ENCODE assay signal across 23 mouse cellular contexts in genomic region chr1:21252566-21253302, GRCm38 (mm10). TPM values are rescaled to one million over a fixed set of nuclear protein-coding genes. Genes with fewer than 3 reads are reported as not detected.
DNase-seq lines count a peak whose midpoint lies in the region; ATAC-seq and TF ChIP-seq lines count a peak whose summit lies in the region.
"Had no signal": no experiment of that assay in that cellular context is flagged by ENCODE, and none has a peak within 500 bp of the region (broad histone marks: within the 10 kb centered on the region; RNA-seq: fewer than 3 reads in every experiment).

No protein-coding gene starts in this region.

- no peak for TF ChIP-seq CTCF in liver, adult 2 months (IDR thresholded peaks at IDR 0.05; ENCODE audit: low read depth, low read length)
- TF ChIP-seq CTCF in midbrain, postnatal 0 days (IDR thresholded peaks at IDR 0.05), result no peak

- no peak overlapping the region for H3K4me3 ChIP-seq in liver, adult 2 months (ENCODE audit: insufficient read depth, low read depth, low read length)
- no peak overlapping the region for H3K4me3 ChIP-seq in liver, embryonic 12.5 days
- H3K4me3 ChIP-seq in midbrain, embryonic 10.5 days, result no peak overlapping the region
- no peak overlapping the region for H3K4me3 ChIP-seq in midbrain, postnatal 0 days (ENCODE audit: low read depth, low read length)
- H3K4me3 ChIP-seq: embryonic facial prominence, embryonic 10.5 days; embryonic facial prominence, embryonic 15.5 days; forebrain, embryonic 12.5 days; liver, embryonic 15.5 days; midbrain, embryonic 12.5 days; neural tube, embryonic 13.5 days had no signal

- no peaks in the 10 kb centered on the region for H3K9me3 ChIP-seq in liver, embryonic 12.5 days (replicated peaks)
- H3K9me3 ChIP-seq in midbrain, embryonic 10.5 days (replicated peaks), result no peaks in the 10 kb centered on the region
- no peaks in the 10 kb centered on the region for H3K9me3 ChIP-seq in midbrain, postnatal 0 days (ENCODE audit: low read length)
- H3K9me3 ChIP-seq: embryonic facial prominence, embryonic 10.5 days; embryonic facial prominence, embryonic 15.5 days; forebrain, embryonic 12.5 days; liver, embryonic 15.5 days; midbrain, embryonic 12.5 days; neural tube, embryonic 13.5 days had no signal

- no peaks in the 10 kb centered on the region for H3K27me3 ChIP-seq in liver, adult 2 months (ENCODE audit: control insufficient read depth, insufficient read depth, low read length)
- no peaks in the 10 kb centered on the region for H3K27me3 ChIP-seq in liver, embryonic 12.5 days (replicated peaks)
- no peaks in the 10 kb centered on the region for H3K27me3 ChIP-seq in midbrain, embryonic 10.5 days (ENCODE audit: low read depth, poor library complexity, severe bottlenecking)
- no peaks in the 10 kb centered on the region for H3K27me3 ChIP-seq in midbrain, postnatal 0 days (ENCODE audit: insufficient read depth, low read length)
- H3K27me3 ChIP-seq: embryonic facial prominence, embryonic 15.5 days; forebrain, embryonic 12.5 days; liver, embryonic 15.5 days; midbrain, embryonic 12.5 days; neural tube, embryonic 13.5 days had no signal

- 0 out of 2 replicates have a peak, but pooled peaks have one; percentile 21 for TF ChIP-seq POLR2A in liver, adult 2 months (IDR thresholded peaks at IDR 0.05; ENCODE audit: extremely low read depth, insufficient read depth, low read length)

- H3K36me3 ChIP-seq in liver, adult 2 months (ENCODE audit: control insufficient read depth, insufficient read depth, low read length), result peaks cover 65% of the 10 kb centered on the region
- H3K36me3 ChIP-seq in liver, embryonic 12.5 days, result no peaks in the 10 kb centered on the region
- H3K36me3 ChIP-seq in midbrain, embryonic 10.5 days, result no peaks in the 10 kb centered on the region
- peaks cover 6% of the 10 kb centered on the region; the same call in 1 of the 2 replicates for H3K36me3 ChIP-seq in midbrain, postnatal 0 days (ENCODE audit: insufficient read depth, low read length)
- H3K36me3 ChIP-seq: embryonic facial prominence, embryonic 10.5 days; embryonic facial prominence, embryonic 15.5 days; forebrain, embryonic 12.5 days; liver, embryonic 15.5 days; midbrain, embryonic 12.5 days; neural tube, embryonic 13.5 days had no signal

- H3K9ac ChIP-seq in liver, adult 2 months (ENCODE audit: low read depth, low read length), result peak overlapping the region; percentile 1; the same call in 1 of the 2 replicates
- no peak overlapping the region for H3K9ac ChIP-seq in liver, embryonic 12.5 days
- no peak overlapping the region for H3K9ac ChIP-seq in midbrain, postnatal 0 days (replicated peaks; ENCODE audit: low read length, poor library complexity, severe bottlenecking)
- H3K9ac ChIP-seq: embryonic facial prominence, embryonic 15.5 days; forebrain, embryonic 12.5 days; forebrain, postnatal 0 days; liver, embryonic 15.5 days; midbrain, embryonic 12.5 days; neural tube, embryonic 13.5 days had no signal

- ATAC-seq in liver, embryonic 12.5 days, result no peak
- ATAC-seq in midbrain, postnatal 0 days (ENCODE audit: low FRiP score), result no peak
- ATAC-seq: forebrain, postnatal 0 days; hindbrain, embryonic 16.5 days had no signal

- no peaks in the 10 kb centered on the region for H3K79me2 ChIP-seq in liver, adult 2 months (ENCODE audit: control insufficient read depth, insufficient read depth, low read length)

- intact Hi-C loops in heart, postnatal 10 days (cut with DNase I), result no loop called here

- peak; percentile 60 for DNase-seq in heart, adult 11 months
- DNase-seq in heart, postnatal 10 days, result no peak
- peak; percentile 80 for DNase-seq in liver, adult 2 months (ENCODE audit: extremely low read depth, low read depth, low spot score)
- no peak for DNase-seq in midbrain, embryonic 10.5 days (ENCODE audit: low spot score)
- DNase-seq in midbrain, postnatal 0 days (ENCODE audit: low spot score), result no peak
- peak; percentile 25 for DNase-seq in yolk sac, embryonic 10.5 days (ENCODE audit: low spot score)
- no peak for DNase-seq in thymus, postnatal 10 days (ENCODE audit: low spot score in 2 of 2)
- DNase-seq: adrenal gland, postnatal 25 days; cerebellum, adult 11-12 months; cerebellum, postnatal 10 days; forebrain, postnatal 0 days; gastrocnemius, postnatal 10 days; layer of hippocampus, postnatal 36 days; left cerebral cortex, postnatal 4 days had no signal

- 24% methylated on average over 10 of the region's 10 CpGs for WGBS in liver, adult 2 months
- 72% methylated on average over 10 of the region's 10 CpGs for WGBS in liver, embryonic 12.5 days (ENCODE audit: insufficient replicate concordance)
- WGBS in midbrain, embryonic 10.5 days, result 87% methylated on average over 10 of the region's 10 CpGs
- 89% methylated on average over 10 of the region's 10 CpGs for WGBS in midbrain, postnatal 0 days

- peak overlapping the region; percentile 52 for H3K27ac ChIP-seq in liver, adult 2 months (replicated peaks; ENCODE audit: insufficient read depth, low read depth, low read length)
- no peak overlapping the region for H3K27ac ChIP-seq in liver, embryonic 12.5 days
- H3K27ac ChIP-seq in midbrain, embryonic 10.5 days (replicated peaks), result 0 out of 2 replicates have a peak overlapping the region, but pooled peaks have one; percentile 23
- no peak overlapping the region for H3K27ac ChIP-seq in midbrain, postnatal 0 days (ENCODE audit: low read depth, low read length)
- H3K27ac ChIP-seq: embryonic facial prominence, embryonic 10.5 days; embryonic facial prominence, embryonic 15.5 days; forebrain, embryonic 12.5 days; liver, embryonic 15.5 days; midbrain, embryonic 12.5 days; neural tube, embryonic 13.5 days had no signal

- H3K4me1 ChIP-seq in liver, adult 2 months (ENCODE audit: control insufficient read depth, insufficient read depth, low read length), result peaks cover 18% of the 10 kb centered on the region
- no peaks in the 10 kb centered on the region for H3K4me1 ChIP-seq in liver, embryonic 12.5 days
- 0 out of 2 replicates have a peak, but pooled peaks cover 9% of the 10 kb centered on the region for H3K4me1 ChIP-seq in midbrain, embryonic 10.5 days
- no peaks in the 10 kb centered on the region for H3K4me1 ChIP-seq in midbrain, postnatal 0 days (ENCODE audit: insufficient read depth, low read length)
- H3K4me1 ChIP-seq: embryonic facial prominence, embryonic 15.5 days; forebrain, embryonic 12.5 days; midbrain, embryonic 12.5 days; neural tube, embryonic 13.5 days had no signal

- no peak overlapping the region for H3K4me2 ChIP-seq in liver, embryonic 12.5 days
- no peak overlapping the region for H3K4me2 ChIP-seq in midbrain, postnatal 0 days (ENCODE audit: low read depth, low read length, poor library complexity, severe bottlenecking)
- H3K4me2 ChIP-seq: embryonic facial prominence, embryonic 15.5 days; forebrain, embryonic 12.5 days; liver, embryonic 15.5 days; midbrain, embryonic 12.5 days; neural tube, embryonic 13.5 days had no signal

RNA-seq across cellular contexts. Expression of gene Gsta3, which starts 12.3 kb away (rescaled TPM):
- total RNA-seq in heart, postnatal 10 days (2021), result 1 to 10 TPM; 1.5 to 1.7 TPM
- total RNA-seq in liver, adult 2 months (2014; rRNA removed), result 1,830 and 2,301 TPM in 2 replicates
- polyA plus RNA-seq in liver, adult 2 months (2012; rRNA removed), result 586 and 693 TPM in 2 replicates
- 5.4 and 5.6 TPM in 2 replicates for polyA plus RNA-seq in liver, embryonic 12.5 days (2016; fragmentation: Nextera tagmentation; extraction: Ambion mirVana)
- polyA plus RNA-seq in midbrain, embryonic 10.5 days (2016; fragmentation: Nextera tagmentation; extraction: Ambion mirVana), result 0.21 and 0.40 TPM in 2 replicates
- total RNA-seq in midbrain, postnatal 0 days (2014; rRNA removed), result 0.76 TPM in 1 of 2 replicates, not detected in the other
- polyA plus RNA-seq in midbrain, postnatal 0 days (2015; fragmentation: Nextera tagmentation; extraction: Ambion mirVana), result 0.52 and 0.53 TPM in 2 replicates
- total RNA-seq: forebrain, postnatal 0 days; megakaryocyte, adult 5-6 weeks had no signal

RNA-seq across cellular contexts. Expression of gene Tmem14a, which starts 34.4 kb away (rescaled TPM):
- 1 to 10 TPM; 3.1 to 4.6 TPM for total RNA-seq in heart, postnatal 10 days (2021)
- 6.2 and 8.1 TPM in 2 replicates for total RNA-seq in liver, adult 2 months (2014; rRNA removed)
- 3.0 and 3.8 TPM in 2 replicates for polyA plus RNA-seq in liver, adult 2 months (2012; rRNA removed)
- 4.2 and 4.9 TPM in 2 replicates for polyA plus RNA-seq in liver, embryonic 12.5 days (2016; fragmentation: Nextera tagmentation; extraction: Ambion mirVana)
- polyA plus RNA-seq in midbrain, embryonic 10.5 days (2016; fragmentation: Nextera tagmentation; extraction: Ambion mirVana), result 10.2 and 12.5 TPM in 2 replicates
- total RNA-seq in midbrain, postnatal 0 days (2014; rRNA removed), result 10.0 and 15.7 TPM in 2 replicates
- polyA plus RNA-seq in midbrain, postnatal 0 days (2015; fragmentation: Nextera tagmentation; extraction: Ambion mirVana), result 24.4 and 24.7 TPM in 2 replicates

Comparison
In these comparisons a context has a peak if more than half of its experiments do, and no peak if none do; other contexts are left out.
1. DNase-seq: peak in heart, adult 11 months (single experiment), liver, adult 2 months (single experiment) and yolk sac, embryonic 10.5 days (single experiment); none in heart, postnatal 10 days (0 of 2), midbrain, embryonic 10.5 days (single experiment), midbrain, postnatal 0 days (single experiment) and thymus, postnatal 10 days (0 of 2).
2. H3K27ac ChIP-seq: peak in liver, adult 2 months (single experiment) and midbrain, embryonic 10.5 days (single experiment); none in liver, embryonic 12.5 days (single experiment) and midbrain, postnatal 0 days (single experiment).
3. RNA of gene Gsta3, which starts 12.3 kb away (polyA plus RNA-seq): 586 to 693 TPM in liver, adult 2 months; 5.4 to 5.6 TPM in liver, embryonic 12.5 days, 0.52 to 0.53 TPM in midbrain, postnatal 0 days and 0.21 to 0.40 TPM in midbrain, embryonic 10.5 days; every median in the first group is over 10 times any median in the second.